Mouse (Mus musculus): Measurements from ENCODE around the gene Ppm1l.

DNA sequence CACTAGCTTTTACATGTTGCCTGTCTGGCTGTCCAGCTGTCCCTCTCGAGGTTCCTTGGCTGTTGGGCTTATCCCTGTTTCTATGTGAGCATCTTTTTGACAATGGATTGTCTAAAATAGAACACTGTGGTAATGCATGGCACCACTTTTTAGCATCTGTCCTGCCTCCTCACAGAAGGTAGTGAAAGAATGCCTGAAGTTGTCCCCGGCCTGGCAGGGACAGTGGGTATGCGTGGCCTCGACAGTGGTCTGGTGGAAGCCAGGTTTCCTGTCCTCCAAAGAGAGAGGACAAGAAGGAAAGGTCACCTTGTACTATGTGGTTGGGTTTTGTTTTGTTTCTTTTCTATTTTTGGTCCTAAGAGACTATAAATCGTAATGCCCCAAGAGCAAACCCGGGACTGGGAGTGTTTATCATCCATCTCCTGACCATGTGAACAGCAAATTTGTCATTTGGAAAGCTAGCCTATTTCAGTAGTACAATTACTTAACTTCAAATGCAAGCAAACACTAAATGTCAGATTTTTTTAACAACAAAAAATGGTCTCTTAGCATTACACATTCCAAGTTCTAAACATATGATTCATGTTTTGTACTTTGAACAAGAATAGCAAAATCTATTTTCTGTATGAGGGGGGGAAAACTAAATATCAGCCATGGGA is 242.8 kb downstream of the Ppm1l start:
- TF ChIP-seq CTCF (IDR thresholded peaks at IDR 0.05; ENCODE audit: extremely low read depth, insufficient read depth, insufficient read length, insufficient replicate concordance) (no peak), POLR2A (IDR thresholded peaks at IDR 0.05; ENCODE audit: low read depth, low read length) (no peak)

Data from spleen, adult 2 months (tissue).